Mouse (Mus musculus): ENCODE data around the gene Ppp2r5b. TPM values are rescaled to one million over a fixed set of nuclear protein-coding genes. Genes with fewer than 3 reads are reported as not detected.

Gene Ppp2r5b
- polyA plus RNA-seq (2012; rRNA removed) = 137 and 141 TPM in 2 replicates

DNA sequence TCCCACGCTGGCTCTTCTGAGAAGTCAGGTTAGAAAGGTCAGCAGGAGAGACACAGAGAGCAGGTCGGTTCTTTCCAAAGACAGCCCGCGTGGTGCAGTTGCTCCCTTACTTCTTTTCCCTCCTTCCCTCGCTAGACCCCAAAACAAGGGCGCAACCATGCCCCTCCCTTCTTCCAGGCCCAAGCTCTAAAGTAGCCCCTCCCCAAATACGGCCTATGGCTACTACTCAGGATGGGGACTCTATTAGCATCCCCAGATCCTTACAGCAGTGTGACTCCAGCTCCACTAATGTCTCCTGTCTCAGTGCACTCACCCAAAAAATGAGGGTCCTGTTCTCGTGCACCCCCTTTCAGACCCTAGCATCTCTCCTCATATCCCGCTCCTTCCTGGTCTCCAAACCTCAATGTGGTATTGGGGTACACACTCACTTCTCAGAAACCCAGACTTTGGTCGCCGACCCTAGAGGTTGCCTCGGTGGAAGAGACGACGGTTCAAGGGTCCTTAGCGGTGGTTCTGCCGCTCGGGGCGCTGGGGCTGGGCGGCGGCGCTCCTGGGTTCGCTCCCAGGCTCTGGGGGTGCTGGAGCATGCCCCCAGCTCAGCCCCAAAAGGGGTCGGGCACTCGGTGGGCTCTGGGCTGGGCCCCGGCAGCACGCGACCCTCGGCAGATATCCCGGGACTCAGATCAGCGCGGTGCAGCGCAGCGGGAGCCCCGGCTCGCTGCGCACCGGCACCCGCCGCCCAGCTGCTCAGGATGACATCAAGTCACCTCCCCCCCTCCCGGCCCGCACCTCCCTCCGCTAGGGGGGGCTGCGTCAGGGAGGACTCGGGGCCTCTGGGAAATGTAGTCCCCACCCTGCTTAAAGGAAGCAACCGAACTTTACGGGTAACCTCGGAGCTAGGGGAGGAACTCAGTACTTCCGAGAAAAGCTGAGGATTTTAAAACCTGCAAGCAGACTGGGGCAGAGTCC lies at the start of gene Ppp2r5b:
TSS of gene Ppp2r5b (minus strand) at position 789 of the 969 bp plus-strand sequence.
- peak; percentile 90 to 97 for DNase-seq (ENCODE audit: extremely low spot score in 1 of 2, low spot score in 1 of 2)

DNA sequence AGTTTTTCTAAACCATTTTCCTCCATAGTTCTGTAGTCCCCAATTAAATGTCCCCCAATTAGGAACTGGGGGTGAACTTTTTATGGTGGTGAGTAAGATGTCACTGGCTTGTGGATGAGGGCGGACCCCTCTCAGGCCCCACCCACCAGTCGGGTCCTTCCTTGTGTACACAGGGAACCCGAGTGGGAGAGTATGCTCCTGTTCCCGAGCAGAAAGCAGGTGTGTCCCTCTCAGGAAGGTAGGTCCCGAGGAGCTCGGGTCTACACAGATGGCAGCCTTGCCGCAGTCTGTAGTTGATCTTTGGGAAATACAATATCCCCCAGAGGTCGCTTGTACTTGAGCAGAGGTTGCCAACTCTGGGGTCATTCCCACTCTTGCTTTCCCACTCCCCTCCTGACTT lies 49.6 kb upstream of the Ppp2r5b start:
- no peak for DNase-seq (ENCODE audit: extremely low spot score in 1 of 2, low spot score in 1 of 2)

DNA sequence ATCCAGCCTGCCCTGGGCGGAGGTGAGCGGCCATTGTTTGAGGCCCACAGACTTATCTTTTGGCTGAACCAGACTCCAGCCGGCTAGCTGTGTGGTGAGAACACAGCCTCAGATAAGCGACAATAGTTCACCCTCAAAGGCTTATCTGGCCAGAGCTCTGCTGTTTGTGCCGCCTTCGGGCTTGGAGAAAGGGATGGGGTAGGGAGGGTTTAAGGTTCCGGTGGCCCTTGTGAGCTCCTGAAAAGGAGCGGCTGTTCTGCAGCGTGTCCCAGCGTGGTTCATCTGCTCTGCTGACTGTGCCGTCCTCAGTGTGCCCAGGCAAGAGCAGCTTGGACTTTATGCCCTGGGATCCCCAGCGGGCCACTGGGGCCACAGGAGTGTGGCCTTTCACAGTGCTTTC lies 48.8 kb upstream of the Ppp2r5b start:
- no peak for DNase-seq (ENCODE audit: extremely low spot score in 1 of 2, low spot score in 1 of 2)

DNA sequence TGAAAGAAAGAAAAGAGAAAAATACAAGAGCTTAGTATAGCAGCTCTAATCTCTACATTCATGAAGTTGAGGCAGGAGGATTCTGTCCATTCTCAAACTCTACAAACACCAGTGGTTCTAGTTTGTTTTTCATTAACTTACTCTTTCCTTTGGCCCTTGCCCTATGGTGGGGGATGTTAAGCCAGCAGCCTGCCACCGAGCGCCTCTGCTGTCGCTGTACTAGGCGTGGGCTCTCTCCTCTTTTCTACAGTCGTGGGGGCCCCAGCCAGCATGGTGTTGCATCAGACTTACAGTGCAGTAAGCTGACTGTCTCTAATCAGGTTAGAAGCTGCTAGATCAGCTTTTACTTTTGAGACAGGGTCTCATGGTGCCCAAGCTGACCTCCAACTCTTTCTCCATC lies 47.3 kb upstream of the Ppp2r5b start:
- no peak for DNase-seq (ENCODE audit: extremely low spot score in 1 of 2, low spot score in 1 of 2)

- no peak for DNase-seq (ENCODE audit: extremely low spot score in 1 of 2, low spot score in 1 of 2)
Measured at GRCm38 (mm10) chr19:6281122-6282020, 45.7 kb upstream of the Ppp2r5b start.

DNA sequence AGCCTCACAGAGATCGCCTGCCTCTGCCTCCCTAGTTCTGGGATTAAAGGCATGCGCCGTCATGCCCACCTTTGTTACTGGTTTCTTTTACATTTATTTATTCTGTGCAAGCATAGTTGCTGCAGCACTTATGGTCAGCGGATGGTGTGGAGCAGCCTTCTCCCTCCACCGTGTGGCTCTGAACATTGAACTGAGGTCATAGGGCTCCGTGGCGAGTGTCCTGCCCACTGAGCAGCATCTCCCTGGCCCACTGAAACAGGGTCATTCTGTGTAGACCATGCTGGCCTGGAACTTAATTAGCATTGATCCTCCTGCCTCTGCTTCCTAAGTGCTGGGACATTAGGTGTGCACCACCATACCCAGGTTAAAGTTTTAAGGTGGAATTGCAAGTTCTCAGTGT lies 44.9 kb upstream of the Ppp2r5b start:
- no peak for DNase-seq (ENCODE audit: extremely low spot score in 1 of 2, low spot score in 1 of 2)

DNA sequence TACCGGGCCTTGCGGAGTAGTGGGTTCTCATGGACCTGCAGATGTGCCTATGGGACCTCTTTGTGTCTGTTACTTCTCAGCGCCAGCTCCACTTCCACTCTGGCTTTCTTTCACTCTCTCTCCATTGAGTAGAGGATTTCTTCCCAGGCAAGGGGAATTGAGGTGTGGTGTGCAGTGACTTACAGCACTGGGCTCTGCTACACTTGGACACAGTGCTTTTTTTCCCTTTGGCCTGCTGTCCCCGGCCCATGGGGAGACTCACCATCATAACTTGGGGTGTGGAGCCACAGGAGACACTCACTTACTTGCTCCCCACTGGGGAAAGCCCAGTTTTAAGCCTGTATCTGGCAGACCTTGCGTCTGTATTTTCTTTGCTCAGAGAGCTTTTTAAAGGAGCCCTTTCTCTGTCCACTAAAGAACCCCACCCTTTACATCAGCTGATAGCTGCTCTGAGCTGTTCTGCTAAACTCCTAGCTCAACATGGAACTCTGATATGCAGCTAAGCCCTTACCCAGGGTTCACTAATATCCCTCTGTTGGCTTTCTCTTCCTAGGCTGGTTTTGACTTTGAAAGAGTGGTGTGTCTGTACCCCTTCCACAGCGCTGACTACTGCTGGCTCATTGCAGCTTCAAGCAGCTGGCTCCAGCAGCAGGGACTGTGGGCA lies 43.9 kb upstream of the Ppp2r5b start:
- DNase-seq (ENCODE audit: extremely low spot score in 1 of 2, low spot score in 1 of 2) = no peak

GRCm38 (mm10) chr19:6278439-6279073 lies 42.9 kb upstream of the Ppp2r5b start:
- DNase-seq (ENCODE audit: extremely low spot score in 1 of 2, low spot score in 1 of 2) = no peak

GRCm38 (mm10) chr19:6277661-6278438 lies 42.2 kb upstream of the Ppp2r5b start:
- no peak for DNase-seq (ENCODE audit: extremely low spot score in 1 of 2, low spot score in 1 of 2)

- peak; percentile 95 to 97 for DNase-seq (ENCODE audit: extremely low spot score in 1 of 2, low spot score in 1 of 2)
Measured at GRCm38 (mm10) chr19:6276426-6277421, 41.1 kb upstream of the Ppp2r5b start, which contains the start of gene Ehd1. TSS of gene Ehd1 (plus strand) at chr19:6276725.

- no peak for DNase-seq (ENCODE audit: extremely low spot score in 1 of 2, low spot score in 1 of 2)
Measured at GRCm38 (mm10) chr19:6275740-6276389, 40.2 kb upstream of the Ppp2r5b start.

- no peak for DNase-seq (ENCODE audit: extremely low spot score in 1 of 2, low spot score in 1 of 2)
Measured at GRCm38 (mm10) chr19:6273998-6274608, 38.4 kb upstream of the Ppp2r5b start.

DNA sequence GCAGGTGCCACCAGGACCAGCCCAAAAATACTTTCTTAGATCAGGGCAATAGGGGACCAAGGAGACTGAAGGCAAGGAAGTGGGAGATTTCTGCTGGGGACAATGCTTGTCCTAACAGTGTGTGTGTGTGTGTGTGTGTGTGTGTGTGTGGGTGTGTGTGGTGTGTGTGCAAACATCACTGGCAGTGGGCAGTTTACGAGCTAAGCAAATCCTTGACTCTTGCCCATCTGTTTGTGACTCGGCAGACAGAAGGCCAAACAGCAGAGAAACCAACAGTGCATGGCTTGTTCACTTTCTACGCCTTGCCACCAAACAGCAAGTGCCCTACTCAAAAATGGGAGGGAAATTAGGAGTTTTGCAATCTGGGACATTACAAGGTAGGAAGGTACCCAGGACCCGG lies 37.9 kb upstream of the Ppp2r5b start:
- no peak for DNase-seq (ENCODE audit: extremely low spot score in 1 of 2, low spot score in 1 of 2)

DNA sequence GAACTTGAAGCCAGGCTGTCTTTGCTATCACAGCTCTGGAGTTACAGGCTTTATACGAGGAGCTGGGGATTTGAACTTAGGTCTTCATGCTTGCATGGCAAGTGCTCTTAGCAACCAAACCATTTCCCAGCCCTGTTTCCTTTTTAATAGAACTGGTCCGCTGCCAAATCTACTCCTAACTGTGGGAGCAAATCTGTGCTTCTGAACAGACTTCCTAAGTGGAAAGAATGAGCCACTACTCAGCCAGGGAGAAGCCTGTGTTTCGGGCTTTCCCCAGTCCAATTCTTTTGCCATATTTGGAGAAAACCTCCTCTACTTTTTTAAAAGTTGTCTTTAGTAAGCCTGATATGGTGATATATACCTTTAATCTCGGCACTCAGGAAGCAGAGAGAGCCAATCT lies 37.1 kb upstream of the Ppp2r5b start:
- peak in 1 of 2 experiments; percentile 74 for DNase-seq (ENCODE audit: extremely low spot score in 1 of 2, low spot score in 1 of 2)

GRCm38 (mm10) chr19:6272053-6272452 lies 36.4 kb upstream of the Ppp2r5b start:
- DNase-seq (ENCODE audit: extremely low spot score in 1 of 2, low spot score in 1 of 2) = no peak

DNA sequence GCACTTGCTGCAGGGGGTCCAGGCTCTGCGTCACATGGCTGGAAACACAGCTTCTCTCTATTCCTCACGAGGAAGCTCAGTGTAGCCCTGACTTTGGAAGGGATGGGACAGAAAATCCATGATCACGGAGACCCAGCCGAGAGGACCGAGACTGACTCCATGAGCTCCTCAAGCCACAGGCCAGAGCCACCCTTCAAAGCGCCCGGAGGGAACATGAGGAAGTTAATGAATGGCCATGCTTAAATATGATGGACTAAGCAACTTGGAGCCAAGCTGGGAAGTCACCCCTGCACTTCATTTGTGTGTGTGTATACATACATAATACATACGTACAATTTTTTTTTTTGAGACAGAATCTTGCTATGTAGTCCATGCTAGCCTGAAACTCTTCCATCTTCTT lies 35.5 kb upstream of the Ppp2r5b start:
- DNase-seq (ENCODE audit: extremely low spot score in 1 of 2, low spot score in 1 of 2) = no peak

DNA sequence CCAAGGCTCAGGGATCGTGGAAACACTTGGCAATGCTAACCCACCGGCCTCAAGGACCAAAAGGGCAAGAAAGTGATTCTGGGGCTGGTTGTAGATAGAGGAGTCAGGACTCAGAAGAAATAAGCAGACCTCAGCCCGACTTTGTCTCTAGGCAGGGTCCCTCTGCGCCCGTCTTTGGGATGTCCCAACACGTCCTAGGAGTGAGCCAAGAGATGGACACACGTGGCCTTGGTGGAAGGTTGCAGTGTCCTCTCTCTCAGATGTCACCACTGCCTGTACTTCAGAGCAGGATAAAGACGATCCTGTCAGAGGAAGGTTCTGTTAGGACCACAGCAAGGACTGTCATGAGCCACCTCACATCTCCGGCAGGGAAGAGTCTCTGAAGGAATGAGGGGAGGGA lies 35.0 kb upstream of the Ppp2r5b start:
- DNase-seq (ENCODE audit: extremely low spot score in 1 of 2, low spot score in 1 of 2) = no peak

Data from frontal cortex, adult 2 months (tissue).